Mouse (Mus musculus) layer of hippocampus, adult 2 months (tissue): ENCODE results near the gene Nrtn. TPM values are rescaled to one million over a fixed set of nuclear protein-coding genes. Genes with fewer than 3 reads are reported as not detected.
A peak's percentile ranks its signal among the peaks of the same experiment; 100 is the strongest.

ENCODE experiments used
- DNase-seq, 2 experiments: peaks; one replicate each; pipeline ENCODE4 v3.0.0; 2022; ENCODE audit warnings: low spot score in 2 of 2
- H3K27ac ChIP-seq: fragments of 200-600 bp; 2 replicates; pipeline ENCODE4 v1.8.1; 2022
- H3K4me3 ChIP-seq: fragments of 200-600 bp; 2 replicates; pipeline ENCODE4 v1.8.1; 2022; ENCODE audit warnings: mild to moderate bottlenecking
- CTCF ChIP-seq: fragments of 200-600 bp; conservative IDR thresholded peaks from 2 replicates; pipeline ENCODE4 v1.8.1; 2022; ENCODE audit warnings: antibody characterized with exemption, mild to moderate bottlenecking, moderate library complexity
- total RNA-seq, 2 experiments: library from RNA; stranded (reverse); gene quantifications; 2 replicates each; pipeline ENCODE4 v1.2.3; 2021

Nrtn gene
- total RNA-seq, 2 experiments from 2014 or later: 2.5 to 3.3 TPM

DNA sequence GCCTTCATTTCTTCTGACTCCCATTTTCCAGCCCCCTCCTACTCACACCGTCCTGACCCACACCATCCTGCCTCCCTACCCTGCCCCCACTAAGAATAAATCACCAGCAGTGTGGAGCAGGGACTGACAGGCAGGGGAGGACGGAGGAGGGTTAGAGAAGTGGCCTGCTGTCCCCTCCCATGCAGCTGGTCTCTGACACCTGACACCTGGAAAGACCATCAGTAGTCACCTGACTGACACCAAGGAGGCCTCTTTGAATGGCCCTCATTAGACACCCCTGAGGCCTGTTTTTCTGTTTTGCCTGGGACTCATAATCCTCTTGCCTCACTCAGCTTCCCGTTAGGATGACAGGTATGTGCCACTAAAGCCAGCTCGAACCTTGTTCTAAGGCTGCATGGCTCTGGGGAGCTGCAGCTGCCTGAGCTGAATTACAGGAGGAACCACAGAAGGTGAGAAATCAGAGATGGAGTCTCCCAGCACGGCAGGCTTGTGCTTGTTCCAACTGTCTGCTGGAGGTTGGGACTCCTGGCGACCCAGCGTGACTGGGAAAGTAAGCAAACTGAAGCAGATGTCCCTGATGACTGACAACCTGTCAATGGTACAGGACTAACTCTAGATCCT, 30.2 kb downstream of the Nrtn start:
- no peak for DNase-seq
- no peak overlapping the region for H3K4me3 ChIP-seq
- H3K27ac ChIP-seq: 0 out of 2 replicates have a peak overlapping the region, but pooled peaks have one; percentile 33
- TF ChIP-seq CTCF: no peak

DNA sequence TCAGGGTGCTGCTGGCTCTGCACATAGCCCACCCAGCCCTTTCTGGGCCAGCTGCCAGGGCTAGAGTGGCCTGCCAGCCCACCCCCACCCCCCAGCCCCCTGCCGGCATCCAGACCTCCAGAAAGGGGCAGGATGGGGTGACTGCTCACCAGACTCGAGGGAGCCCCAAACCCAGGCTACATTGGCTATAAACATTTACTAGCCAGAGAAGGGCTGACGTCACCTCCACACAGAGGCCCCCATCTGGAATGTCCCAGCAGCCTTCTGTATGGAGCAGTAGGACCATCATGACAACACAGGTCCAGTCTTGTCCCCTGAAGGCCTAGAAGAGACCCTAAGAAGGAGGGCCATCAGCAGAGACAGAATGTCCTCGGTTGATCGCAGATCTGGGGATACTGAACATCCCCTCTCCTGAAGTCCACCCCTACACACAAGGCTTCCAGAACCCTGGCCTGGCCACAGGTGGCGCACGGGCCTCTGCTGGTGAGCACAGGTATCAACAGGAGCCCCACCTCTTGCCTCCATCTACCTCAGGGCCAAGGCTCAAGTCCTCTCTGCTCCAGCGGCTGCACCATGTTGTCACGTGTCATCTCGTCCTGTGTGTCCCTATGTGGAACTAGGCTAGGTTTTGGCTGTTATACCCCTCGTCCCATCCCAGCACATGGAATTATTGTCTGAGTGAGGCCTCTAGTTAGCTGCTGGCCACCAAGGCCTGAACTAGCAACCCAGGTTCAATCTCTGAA, 33.7 kb downstream of the Nrtn start:
- no peak overlapping the region for H3K4me3 ChIP-seq
- 0 out of 2 replicates have a peak, but pooled peaks have one; percentile 10 for TF ChIP-seq CTCF
- no peak overlapping the region for H3K27ac ChIP-seq
- DNase-seq: no peak

DNA sequence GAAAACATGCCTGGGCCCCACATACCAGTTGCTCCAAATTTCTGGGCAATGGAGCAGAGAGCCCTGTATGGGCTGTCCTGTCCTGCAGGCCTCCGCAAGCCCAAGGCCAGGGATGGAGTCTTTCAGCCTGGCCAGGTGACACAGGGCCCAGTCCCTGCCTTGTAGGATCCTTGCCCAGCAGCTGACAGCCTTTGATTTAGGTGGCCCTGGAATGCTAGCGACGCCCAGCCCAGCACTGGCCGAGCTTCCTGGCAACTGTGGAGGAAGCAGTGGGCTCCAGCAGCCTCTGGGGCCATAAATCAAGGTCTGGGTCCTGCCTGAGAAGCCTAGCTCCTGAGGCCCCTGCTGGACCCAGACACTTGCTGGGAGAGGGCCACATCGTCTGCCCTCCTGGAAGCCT, 34.9 kb downstream of the Nrtn start:
- DNase-seq: no peak
- no peak overlapping the region for H3K4me3 ChIP-seq
- TF ChIP-seq CTCF: no peak
- no peak overlapping the region for H3K27ac ChIP-seq

DNA sequence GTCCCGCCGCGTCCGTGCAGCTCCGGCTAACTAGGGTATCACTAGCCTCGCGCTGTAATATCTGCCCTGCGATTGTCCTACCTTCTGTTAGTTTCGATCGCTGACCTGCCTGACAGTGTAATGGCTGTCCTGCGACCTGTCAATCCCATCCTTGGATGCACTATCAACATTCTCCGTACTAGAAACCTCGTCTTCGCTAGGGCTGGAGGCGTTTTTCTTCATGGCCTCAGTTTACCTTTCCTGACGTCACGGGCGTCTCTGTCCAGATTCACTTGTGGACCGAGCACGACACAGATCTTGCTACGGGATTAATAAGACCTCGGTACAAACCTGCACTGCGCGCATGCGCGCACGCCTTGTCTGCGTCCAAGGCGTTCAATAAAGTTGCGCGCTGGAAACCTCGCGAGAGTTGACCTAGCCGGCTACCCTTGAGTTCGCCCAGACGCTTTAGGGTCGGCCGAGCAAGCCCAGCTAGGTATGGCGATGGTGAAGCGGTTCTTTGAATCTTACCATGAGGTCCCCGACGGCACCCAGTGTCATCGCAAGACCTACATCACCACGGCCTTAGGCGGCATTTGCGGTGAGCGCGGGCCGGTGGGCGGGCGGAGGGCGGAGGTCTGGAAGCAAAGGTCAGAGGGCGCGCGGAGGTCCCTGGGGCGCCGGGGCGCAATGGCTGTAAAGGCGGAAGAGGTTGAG, 39.8 kb downstream of the Nrtn start, which contains the start of the genes Ndufa11 and Vmac:
Ndufa11 (plus strand) TSS at position 405 of the 696 bp plus-strand sequence.
Vmac (minus strand) TSS at position 660 of the 696 bp plus-strand sequence.
- Histone ChIP-seq H3K27ac (peak within 1 kb of the TSS; percentile 97), H3K4me3 (peak within 1 kb of the TSS; percentile 73)
- TF ChIP-seq CTCF: no peak
- DNase-seq: peak; percentile 81 to 92

DNA sequence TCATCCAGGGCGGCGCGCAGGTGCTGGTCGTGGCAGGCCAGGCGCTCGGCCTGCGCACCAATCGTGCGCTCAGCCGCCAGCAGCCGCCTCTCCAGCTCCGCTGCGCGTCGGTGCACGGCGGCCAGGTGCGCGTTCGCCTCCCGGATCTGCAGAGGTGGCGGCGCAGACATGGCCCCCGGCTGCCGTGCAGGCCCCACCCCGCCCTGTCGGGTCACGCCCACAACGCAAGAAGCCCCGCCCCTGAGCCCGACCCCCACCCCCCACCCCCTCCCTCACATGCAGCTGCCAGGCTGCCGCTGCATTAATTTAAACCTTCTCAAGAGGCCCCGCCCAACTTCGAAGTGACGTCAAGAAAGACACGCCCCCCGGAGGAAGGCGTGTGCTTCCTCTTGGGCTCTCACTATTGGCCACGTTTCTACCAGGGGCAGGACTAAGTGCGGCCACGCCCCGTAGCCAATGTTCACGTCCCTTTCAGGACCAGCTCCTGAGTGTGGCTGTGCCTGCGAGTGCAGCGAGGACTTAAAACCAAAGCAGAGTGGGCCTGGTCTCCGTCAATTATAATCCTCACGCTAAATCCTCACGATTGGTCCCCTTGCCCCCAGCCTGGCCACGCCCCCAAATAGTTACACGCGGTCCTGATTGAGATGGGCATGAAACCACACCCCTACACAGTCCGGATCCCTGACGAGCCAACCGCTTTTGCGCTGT, 40.5 kb downstream of the Nrtn start:
- DNase-seq: peak; percentile 97 to 98

DNA sequence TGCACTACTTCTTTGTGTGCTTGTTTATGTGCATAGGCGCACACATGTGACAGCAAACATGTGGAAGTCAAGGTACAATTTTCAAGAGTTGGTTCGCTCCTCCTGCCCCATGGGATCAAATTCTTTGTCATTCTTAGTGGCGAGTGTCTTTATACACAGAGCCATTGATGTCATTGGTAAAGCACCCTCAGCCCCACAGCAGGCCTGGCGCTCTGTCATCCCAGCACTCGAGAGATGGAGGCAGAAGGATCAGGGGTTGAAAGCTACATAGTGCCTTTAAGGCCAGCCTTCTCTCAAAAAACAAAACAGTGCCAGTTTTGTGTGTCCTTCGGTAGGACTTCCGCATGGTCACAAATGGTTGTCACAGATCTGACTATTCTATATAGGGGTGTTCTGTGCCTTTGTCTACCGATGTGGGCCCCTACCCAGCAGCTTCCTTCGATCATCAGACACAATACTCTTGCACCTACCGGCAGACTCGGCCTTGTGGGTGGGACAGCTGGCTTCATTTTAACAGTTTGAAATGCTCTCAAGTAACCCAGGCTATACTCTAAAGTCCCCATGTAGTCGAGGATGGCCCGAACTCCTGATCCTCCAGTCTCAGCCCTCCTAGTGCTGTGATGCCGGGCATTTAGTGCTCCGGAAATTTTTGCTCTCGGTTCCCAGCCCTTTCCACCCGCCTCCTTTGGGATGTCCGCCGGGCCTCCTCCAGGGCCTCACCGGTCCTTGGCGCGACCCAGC, 41.2 kb downstream of the Nrtn start:
- no peak for TF ChIP-seq CTCF
- Histone ChIP-seq H3K27ac (peak overlapping the region; percentile 97), H3K4me3 (peak overlapping the region; percentile 73)
- DNase-seq: no peak

More for the DNA sequence above, 40.5 kb downstream of the Nrtn start:
- H3K27ac ChIP-seq: peak overlapping the region; percentile 97
- TF ChIP-seq CTCF: no peak
- H3K4me3 ChIP-seq: peak overlapping the region; percentile 73

DNA sequence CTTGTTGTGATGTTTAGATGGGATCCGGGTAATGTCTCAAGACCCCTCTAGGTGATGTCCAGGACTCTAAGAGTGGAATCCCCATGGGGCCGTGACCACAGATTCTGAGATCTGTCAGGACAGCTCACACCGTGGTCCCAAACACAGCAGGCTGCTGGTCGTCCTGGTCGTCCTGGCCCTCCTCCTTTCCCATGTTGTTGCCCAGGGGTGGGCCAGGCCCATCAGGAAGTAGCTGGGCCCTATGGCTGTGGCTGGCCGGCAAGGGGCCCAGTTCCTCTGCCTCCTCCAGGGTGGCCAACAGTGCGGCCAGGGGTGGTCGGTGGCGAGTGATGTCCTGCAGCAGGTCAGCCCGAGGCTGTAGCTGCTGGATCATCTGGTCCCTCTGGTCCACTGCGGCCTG, 42.0 kb downstream of the Nrtn start:
- Histone ChIP-seq H3K27ac (no peak overlapping the region; the same call in 1 of the 2 replicates), H3K4me3 (no peak overlapping the region)
- DNase-seq: no peak
- TF ChIP-seq CTCF: no peak

DNA sequence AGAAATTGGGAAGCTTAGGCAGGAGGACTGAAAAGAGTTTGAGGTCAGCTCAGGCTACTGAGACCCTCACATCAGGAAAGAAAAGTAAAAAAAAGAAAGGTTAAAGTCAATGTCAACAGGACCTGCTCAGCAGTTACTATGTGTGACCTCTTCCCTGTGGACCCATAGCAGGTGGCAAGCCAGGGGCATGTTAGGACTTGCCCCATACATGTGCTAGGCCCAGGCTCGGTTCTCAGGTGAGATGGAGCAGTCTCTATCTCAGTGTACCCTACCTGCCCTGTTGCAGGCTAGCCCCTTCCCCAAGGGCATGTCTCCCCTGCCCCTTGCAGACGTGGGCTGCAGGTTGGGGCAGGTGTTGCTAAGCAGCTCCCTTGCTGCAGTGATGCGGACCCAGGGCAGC, 47.6 kb downstream of the Nrtn start:
- TF ChIP-seq CTCF: no peak
- Histone ChIP-seq H3K4me3 (no peak overlapping the region), H3K27ac (no peak overlapping the region)
- no peak for DNase-seq

DNA sequence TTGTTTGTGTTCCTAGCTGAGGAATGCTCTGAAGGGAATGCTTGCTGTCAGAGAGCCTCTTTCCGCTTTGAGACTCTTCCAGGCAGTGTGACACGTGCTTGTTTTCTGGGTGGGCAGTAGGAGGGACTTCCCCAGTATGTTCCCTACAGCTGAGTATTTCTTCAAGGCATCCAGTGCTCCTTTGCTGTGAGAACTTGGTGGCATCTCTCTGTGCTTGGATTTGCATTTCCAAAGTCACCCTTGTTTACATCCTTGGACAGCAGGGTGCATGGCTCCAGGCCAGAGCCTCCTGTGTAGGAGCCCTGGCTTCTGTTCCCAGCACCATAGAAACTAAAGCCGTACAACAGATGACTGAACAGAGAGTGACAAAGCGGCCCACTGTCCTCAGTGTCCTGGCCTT, 48.6 kb downstream of the Nrtn start:
- no peak for TF ChIP-seq CTCF
- Histone ChIP-seq H3K27ac (0 out of 2 replicates have a peak overlapping the region, but pooled peaks have one; percentile 7), H3K4me3 (no peak overlapping the region)
- DNase-seq: no peak

DNA sequence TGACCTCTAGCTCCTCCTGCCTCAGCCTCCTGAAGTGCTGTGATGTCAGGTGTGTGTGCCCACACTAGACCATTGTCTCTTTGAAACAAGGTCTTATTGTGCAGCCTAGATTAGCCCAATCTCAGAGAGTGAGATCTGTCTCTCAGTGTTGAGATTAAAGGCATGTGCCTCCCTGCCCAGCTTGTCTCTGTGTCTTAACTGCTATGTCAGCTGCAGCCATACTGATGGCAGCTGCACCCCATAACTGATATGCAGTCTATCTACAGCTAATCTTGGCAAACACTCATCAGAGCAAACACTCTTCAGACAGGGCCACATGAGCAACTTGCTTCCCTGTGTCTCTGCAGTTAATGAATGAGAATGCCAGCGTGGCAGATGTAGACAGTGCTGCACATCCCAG, 50.8 kb downstream of the Nrtn start:
- TF ChIP-seq CTCF: no peak
- Histone ChIP-seq H3K4me3 (no peak overlapping the region), H3K27ac (no peak overlapping the region)
- DNase-seq: no peak

DNA sequence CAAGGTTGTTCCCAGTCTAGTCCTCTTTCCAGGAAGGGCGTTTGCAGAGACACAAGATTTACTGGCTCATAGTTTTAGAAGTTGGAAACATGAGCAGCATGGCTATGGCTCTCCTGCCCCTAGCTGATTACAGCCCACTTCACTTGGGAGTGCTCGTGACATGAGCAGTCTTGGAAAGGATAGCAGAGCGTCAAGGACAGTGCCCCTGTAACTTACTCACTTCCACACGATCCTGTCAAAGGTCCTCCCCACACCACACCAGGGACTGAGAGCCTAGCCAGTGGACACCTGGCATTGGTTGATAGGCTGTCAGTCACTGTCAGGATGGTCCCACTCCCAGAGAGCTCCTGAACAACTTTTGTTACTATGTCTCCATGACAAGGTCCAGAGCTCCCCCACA, 54.3 kb downstream of the Nrtn start:
- TF ChIP-seq CTCF: no peak
- no peak for DNase-seq
- H3K27ac ChIP-seq: no peak overlapping the region
- no peak overlapping the region for H3K4me3 ChIP-seq

Other genes starting within 250 kb of the Nrtn start
- gene Znrf4, start 245.1 kb downstream of the Nrtn start, total RNA-seq: not detected
- gene Gm20219, start 203.1 kb downstream of the Nrtn start, total RNA-seq: 1 to 10 TPM; 3.5 to 5.1 TPM
- 100 to 1,000 TPM; 134 to 168 TPM for gene Safb2, start 172.9 kb downstream of the Nrtn start, total RNA-seq
- 100 to 1,000 TPM; 162 to 193 TPM for gene Safb, start 172.7 kb downstream of the Nrtn start, total RNA-seq
- 100 to 1,000 TPM; 134 to 142 TPM for gene 2410015M20Rik, start 147.8 kb downstream of the Nrtn start, total RNA-seq
- 100 to 1,000 TPM; 383 to 406 TPM for gene Rpl36, start 144.1 kb downstream of the Nrtn start, total RNA-seq
- 10 to 100 TPM; 56.5 to 60.2 TPM for gene Lonp1, start 130.6 kb downstream of the Nrtn start, total RNA-seq
- 1 to 10 TPM; 1.1 to 1.8 TPM for gene Catsperd, start 129.4 kb downstream of the Nrtn start, total RNA-seq
- 10 to 100 TPM; 87.5 to 89.6 TPM for gene Ranbp3, start 84.2 kb downstream of the Nrtn start, total RNA-seq
- gene Ndufa11, start 39.8 kb downstream of the Nrtn start, total RNA-seq: 100 to 1,000 TPM; 196 to 229 TPM
- 10 to 100 TPM; 10.2 to 12.5 TPM for gene Vmac, start 39.5 kb downstream of the Nrtn start, total RNA-seq
- gene Dus3l, start 7.2 kb upstream of the Nrtn start, total RNA-seq: 10 to 100 TPM; 73.9 to 74.4 TPM
- gene Prr22, start 12.7 kb upstream of the Nrtn start, total RNA-seq: 1 to 10 TPM in 1 of 2 experiments, under 1 TPM in 1; 0.79 to 1.9 TPM
- gene Rfx2, start 73.5 kb upstream of the Nrtn start, total RNA-seq: 1 to 10 TPM; 5.4 to 6.4 TPM
- not detected for gene Acsbg2, start 116.9 kb upstream of the Nrtn start, total RNA-seq
- gene 1700061G19Rik, start 117.9 kb upstream of the Nrtn start, total RNA-seq: under 1 TPM; 0.13 to 0.22 TPM
- 10 to 100 TPM; 81.0 to 87.5 TPM for gene Mllt1, start 177.9 kb upstream of the Nrtn start, total RNA-seq
- gene Acer1, start 224.6 kb upstream of the Nrtn start, total RNA-seq: not detected
- 10 to 100 TPM; 70.3 to 71.1 TPM for gene Clpp, start 232.8 kb upstream of the Nrtn start, total RNA-seq
- gene Alkbh7, start 239.8 kb upstream of the Nrtn start, total RNA-seq: 10 to 100 TPM; 23.9 to 24.0 TPM
- gene Pspn, start 242.5 kb upstream of the Nrtn start, total RNA-seq: not detected